Mouse (Mus musculus) heart, postnatal 14 days (tissue): ENCODE measurements around the gene C1rb. TPM values are rescaled to one million over a fixed set of nuclear protein-coding genes. Genes with fewer than 3 reads are reported as not detected.
"Not testable (repeated sequence)": the region's sequence is repeated elsewhere in the genome, so short reads cannot be mapped to it uniquely, and the experiment has no call there.

Source experiments
- DNase-seq, 2 experiments: peaks; one replicate each; pipeline ENCODE4 v3.0.0; 2021 to 2022
- intact Hi-C: fragments of 180-260 bp; cut with DNase I; formaldehyde crosslinking; loops from one replicate; pipeline ENCODE4 v1.15.1; 2025
- total RNA-seq, 2 experiments: library from RNA; stranded (reverse); gene quantifications; 2 replicates each; pipeline ENCODE4 v1.2.3; 2021

C1rb gene
- total RNA-seq, 2 experiments from 2014 or later, result 1.1 to 1.5 TPM

DNA sequence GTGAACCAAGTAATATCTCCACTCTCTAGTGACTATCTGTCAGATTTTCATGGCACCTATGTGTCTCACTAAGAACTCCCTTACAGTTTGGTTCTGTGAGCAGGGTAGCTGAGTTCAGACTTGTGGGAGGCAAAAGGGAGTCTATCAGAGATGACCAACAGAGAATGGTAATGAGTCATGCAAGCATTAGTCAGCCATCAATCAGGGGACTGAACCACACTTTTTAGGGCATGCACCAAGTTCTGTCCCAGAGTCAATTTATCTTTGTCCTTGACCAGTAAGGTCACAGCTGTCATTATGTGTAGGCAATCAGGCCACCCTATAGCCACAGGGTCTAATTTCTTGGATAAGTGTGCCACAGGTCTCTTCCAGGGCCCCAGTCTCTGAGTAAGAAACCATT is 18.7 kb downstream of the C1rb start:
- intact Hi-C loops, result no loop called here
- DNase-seq, result no peak

DNA sequence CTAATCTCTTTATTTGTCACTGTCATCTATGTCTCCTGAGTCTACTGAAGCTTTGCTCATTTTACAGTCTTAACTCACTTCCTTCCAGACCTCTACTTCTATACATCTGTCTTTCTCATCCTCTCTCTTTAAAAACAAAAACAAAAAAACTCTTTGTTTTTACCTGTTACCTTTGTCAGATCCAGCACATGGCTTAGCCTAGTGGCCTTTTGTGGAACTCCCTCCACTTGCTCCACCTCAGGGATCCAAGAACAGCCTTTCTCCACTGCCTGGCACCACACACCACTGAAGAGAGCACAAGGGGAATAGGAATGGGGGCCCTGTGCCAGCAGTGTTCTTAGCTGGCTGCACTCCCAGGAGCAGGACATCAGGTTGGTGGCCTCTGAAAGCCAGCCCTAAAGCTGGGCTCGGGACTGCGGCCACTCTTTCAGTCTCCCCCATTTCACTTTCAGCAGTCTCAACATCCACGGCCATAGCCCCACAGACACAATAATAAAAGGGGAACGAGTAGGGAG is 22.1 kb downstream of the C1rb start:
- peak; percentile 59 to 72 for DNase-seq
- intact Hi-C loops, result no loop called here

GRCm38 (mm10) chr6:124593121-124593520 is 23.0 kb downstream of the C1rb start:
- intact Hi-C loops, result no loop called here
- no peak for DNase-seq

GRCm38 (mm10) chr6:124602031-124602430 is 31.9 kb downstream of the C1rb start:
- no peak for DNase-seq
- intact Hi-C loops, result no loop called here

DNA sequence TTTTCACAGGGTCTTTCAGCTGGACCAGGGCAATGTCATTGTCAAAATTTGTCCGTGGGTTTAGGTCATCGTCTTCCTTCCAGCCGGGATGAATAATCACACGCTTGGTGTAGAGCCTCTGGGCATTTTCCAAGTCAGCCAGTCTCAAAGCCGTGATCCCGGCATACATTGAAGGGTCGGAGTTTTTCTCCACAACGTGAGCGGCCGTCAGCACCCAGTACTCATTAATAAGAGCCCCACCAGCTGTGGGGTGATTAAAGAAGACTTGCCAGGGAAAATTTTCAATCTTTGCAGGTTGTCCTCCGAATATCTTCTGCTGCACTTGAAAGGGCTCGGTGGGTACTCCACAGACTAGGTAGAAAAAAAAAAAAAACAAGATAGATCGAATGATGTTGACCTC is 55.5 kb downstream of the C1rb start:
- intact Hi-C loops, result no loop called here

DNA sequence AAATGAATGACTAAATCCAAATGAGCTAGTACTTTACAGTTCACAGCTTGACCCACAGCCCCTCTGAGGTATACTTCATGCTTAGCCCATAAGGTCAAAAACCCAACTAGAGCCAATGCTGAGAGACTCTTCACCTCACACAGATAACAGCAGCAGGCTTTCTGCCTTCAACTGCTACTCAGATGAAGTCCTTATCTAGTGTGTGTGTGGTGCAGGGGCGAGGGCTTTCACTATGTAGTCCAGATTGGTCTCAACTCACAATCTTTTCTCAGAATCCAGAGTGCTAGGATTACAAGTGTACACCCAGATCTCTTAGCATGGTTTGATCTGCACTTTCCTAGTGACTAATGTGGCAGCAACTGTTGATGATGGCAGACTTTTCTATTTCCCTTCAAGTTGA is 56.1 kb downstream of the C1rb start:
- DNase-seq, intact Hi-C loops: not testable (repeated sequence)

More for the DNA sequence above, 55.5 kb downstream of the C1rb start:
- no peak for DNase-seq

DNA sequence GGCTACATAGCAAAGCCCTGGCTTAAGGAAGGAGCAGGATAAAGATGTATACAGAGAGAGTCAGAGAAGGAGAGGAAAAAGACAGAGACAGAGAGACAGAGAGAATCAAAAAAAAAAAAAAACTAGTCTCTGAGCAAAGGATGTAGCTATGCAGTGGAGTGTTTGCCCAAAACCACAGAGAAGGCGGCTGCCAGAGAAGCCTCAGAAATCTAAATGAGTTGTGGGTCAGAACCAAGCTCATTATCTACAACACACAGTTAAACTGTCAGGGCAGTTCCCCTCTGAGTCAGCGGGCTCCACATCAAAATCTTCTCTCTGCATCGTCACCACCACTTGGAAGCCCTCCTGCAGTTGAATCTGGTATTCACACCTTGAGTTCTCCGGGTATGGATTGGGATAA is 60.7 kb downstream of the C1rb start:
- DNase-seq, result no peak
- intact Hi-C loops, result no loop called here

Other genes with a start within 250 kb of the C1rb start
- gene Pex5, start 155.2 kb upstream of the C1rb start, total RNA-seq, result 10 to 100 TPM; 26.9 to 27.4 TPM
- gene Clstn3, start 105.5 kb upstream of the C1rb start, total RNA-seq, result 1 to 10 TPM in 1 of 2 experiments, under 1 TPM in 1; 0.24 to 1.5 TPM
- 1 to 10 TPM in 1 of 2 experiments, under 1 TPM in 1; 0.90 to 1.1 TPM for gene C1rl, start 77.2 kb upstream of the C1rb start, total RNA-seq
- 10 to 100 TPM in 1 of 2 experiments, 1 to 10 TPM in 1; 8.8 to 10.8 TPM for gene C1ra, start 57.9 kb upstream of the C1rb start, total RNA-seq
- gene C1s1, start 27.9 kb upstream of the C1rb start, total RNA-seq, result 10 to 100 TPM; 25.3 to 25.6 TPM
- gene C1s2, start 65.8 kb downstream of the C1rb start, total RNA-seq, result under 1 TPM; 0.41 to 0.65 TPM
- gene Lpcat3, start 92.7 kb downstream of the C1rb start, total RNA-seq, result 10 to 100 TPM; 54.0 to 56.7 TPM
- 10 to 100 TPM; 58.8 to 68.4 TPM for gene Emg1, start 141.9 kb downstream of the C1rb start, total RNA-seq
- 100 to 1,000 TPM; 326 to 358 TPM for gene Phb2, start 142.0 kb downstream of the C1rb start, total RNA-seq
- 1 to 10 TPM; 4.2 to 8.5 TPM for gene Ptpn6, start 168.4 kb downstream of the C1rb start, total RNA-seq
- 100 to 1,000 TPM; 323 to 327 TPM for gene Grcc10, start 171.1 kb downstream of the C1rb start, total RNA-seq
- gene Gm45234, start 185.7 kb downstream of the C1rb start, total RNA-seq, result 1 to 10 TPM in 1 of 2 experiments, not detected in 1; 1.5 TPM
- gene Atn1, start 186.2 kb downstream of the C1rb start, total RNA-seq, result 10 to 100 TPM; 48.1 to 48.9 TPM
- gene Eno2, start 199.4 kb downstream of the C1rb start, total RNA-seq, result 1 to 10 TPM; 2.6 to 4.0 TPM
- 1 to 10 TPM in 1 of 2 experiments, under 1 TPM in 1; 0.51 to 1.0 TPM for gene Lrrc23, start 209.4 kb downstream of the C1rb start, total RNA-seq
- 1 to 10 TPM; 3.2 to 3.5 TPM for gene Spsb2, start 238.4 kb downstream of the C1rb start, total RNA-seq
- 100 to 1,000 TPM; 772 to 817 TPM for gene Tpi1, start 244.0 kb downstream of the C1rb start, total RNA-seq